Mouse (Mus musculus) kidney, postnatal 0 days (tissue): Measurements from ENCODE around the gene Srxn1. TPM values are rescaled to one million over a fixed set of nuclear protein-coding genes. Genes with fewer than 3 reads are reported as not detected.

Experiments used
- ATAC-seq: fragments of 200-750 bp; cut with Nextera tagmentation; replicated peaks from 2 replicates; pipeline ENCODE4 v1.8.0; 2017; ENCODE audit warnings: low read depth, moderate number of reproducible peaks, moderate TSS enrichment, moderate library complexity; ENCODE audit not compliant: low FRiP score
- DNase-seq: peaks from one replicate; pipeline ENCODE4 v3.0.0-alpha.2; 2016; ENCODE audit warnings: low spot score
- H3K27ac ChIP-seq: fragments of 300-500 bp; sonication (generic); 2 replicates; pipeline ENCODE4 v1.5.1; 2014; ENCODE audit warnings: mild to moderate bottlenecking
- H3K27me3 ChIP-seq: fragments of 300-500 bp; sonication (generic); 2 replicates; pipeline ENCODE4 v1.6.1; 2014; ENCODE audit warnings: low read length, mixed read lengths; ENCODE audit not compliant: insufficient read depth
- H3K36me3 ChIP-seq: fragments of 300-500 bp; sonication (generic); 2 replicates; pipeline ENCODE4 v1.6.1; 2014; ENCODE audit warnings: low read length, mixed read lengths; ENCODE audit not compliant: insufficient read depth
- H3K4me1 ChIP-seq: fragments of 300-500 bp; sonication (generic); replicated peaks from 2 replicates; pipeline ENCODE4 v1.6.1; 2014; ENCODE audit warnings: antibody characterized with exemption, low read length, mixed read lengths; ENCODE audit not compliant: insufficient read depth
- H3K4me2 ChIP-seq: fragments of 300-500 bp; sonication (generic); 2 replicates; pipeline ENCODE4 v1.6.1; 2014; ENCODE audit warnings: mild to moderate bottlenecking, low read length, moderate library complexity, mixed read lengths
- H3K4me3 ChIP-seq: fragments of 300-500 bp; sonication (generic); replicated peaks from 2 replicates; pipeline ENCODE4 v1.5.1; 2014; ENCODE audit warnings: low read depth, low read length
- H3K9ac ChIP-seq: fragments of 300-500 bp; sonication (generic); 2 replicates; pipeline ENCODE4 v1.6.1; 2014; ENCODE audit warnings: low read depth, low read length
- H3K9me3 ChIP-seq: fragments of 300-500 bp; sonication (generic); replicated peaks from 2 replicates; pipeline ENCODE4 v1.6.1; 2016; ENCODE audit warnings: low read length, inconsistent platforms, mixed read lengths
- CTCF ChIP-seq: IDR thresholded peaks from 2 replicates; pipeline ENCODE4 v1.5.1; 2016; ENCODE audit warnings: antibody characterized with exemption, low read depth, mild to moderate bottlenecking, moderate library complexity
- WGBS: fragments of 180-500 bp; shearing (Covaris S2); extraction: QIAGEN DNeasy Blood & Tissue Kit; methylation state at CpG from one replicate; pipeline ENCODE4 v1.1.7; 2014; 5-methylcytosine and 5-hydroxymethylcytosine counted together
- polyA plus RNA-seq: library from polyadenylated mRNA; unstranded; fragments of >200 nt; fragmentation: Nextera tagmentation; extraction: Ambion mirVana; gene quantifications from 2 replicates; pipeline ENCODE4 v1.2.1, GENCODE M21; 2015

Gene Srxn1
- polyA plus RNA-seq, 1 experiment from 2014 or later, result 20.3 TPM

DNA sequence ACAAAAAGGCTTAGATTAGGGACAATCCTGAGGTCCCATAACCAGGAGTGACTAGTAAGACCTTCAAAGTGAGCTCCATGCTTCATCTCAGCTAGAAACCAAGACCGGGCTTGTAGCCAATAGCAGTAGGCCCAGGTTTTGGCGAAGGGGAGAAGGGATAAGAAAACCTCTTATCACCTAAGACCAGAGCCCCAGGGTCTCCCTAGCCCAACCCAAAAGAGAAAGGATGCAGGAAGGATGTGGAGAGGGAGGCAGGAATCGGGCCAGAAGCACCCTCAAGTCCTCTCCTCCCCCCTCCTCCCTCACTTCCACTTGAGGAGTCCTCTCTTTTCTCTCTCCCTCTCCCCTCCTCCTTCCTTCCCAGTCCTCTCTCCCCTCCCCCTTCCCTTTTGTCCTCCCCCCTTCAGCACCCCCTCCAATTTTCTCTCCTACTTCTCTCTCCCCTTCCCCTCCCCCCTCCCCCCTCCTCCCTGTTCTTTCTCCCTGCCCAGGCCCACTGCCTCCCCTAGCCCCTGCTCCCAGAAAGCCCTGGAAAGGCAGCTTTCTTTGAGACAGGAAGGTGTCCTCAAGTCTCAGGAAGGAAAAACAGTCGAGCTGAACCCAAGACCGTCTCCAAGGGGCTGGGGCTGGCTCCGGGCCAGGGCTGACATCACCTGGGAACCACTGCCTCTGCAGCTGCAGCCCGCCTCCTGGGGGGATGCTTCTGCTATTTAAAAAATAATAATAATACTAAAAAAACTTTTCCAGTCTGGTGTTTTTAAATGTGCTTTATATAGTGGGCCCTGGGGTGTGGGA, 50.3 kb downstream of the Srxn1 start:
- no peaks in the 10 kb centered on the region for H3K4me1 ChIP-seq
- no peaks in the 10 kb centered on the region for H3K27me3 ChIP-seq
- no peak overlapping the region for H3K9ac ChIP-seq
- DNase-seq (peak; percentile 45), ATAC-seq (no peak; the same call in 1 of the 2 replicates)
- no peaks in the 10 kb centered on the region for H3K36me3 ChIP-seq
- H3K9me3 ChIP-seq, result no peaks in the 10 kb centered on the region
- WGBS, result 41% methylated on average over 7 of the region's 7 CpGs
- H3K27ac ChIP-seq, result no peak overlapping the region
- no peak overlapping the region for H3K4me3 ChIP-seq
- H3K4me2 ChIP-seq, result no peak overlapping the region; the same call in 1 of the 2 replicates
- no peak for TF ChIP-seq CTCF

DNA sequence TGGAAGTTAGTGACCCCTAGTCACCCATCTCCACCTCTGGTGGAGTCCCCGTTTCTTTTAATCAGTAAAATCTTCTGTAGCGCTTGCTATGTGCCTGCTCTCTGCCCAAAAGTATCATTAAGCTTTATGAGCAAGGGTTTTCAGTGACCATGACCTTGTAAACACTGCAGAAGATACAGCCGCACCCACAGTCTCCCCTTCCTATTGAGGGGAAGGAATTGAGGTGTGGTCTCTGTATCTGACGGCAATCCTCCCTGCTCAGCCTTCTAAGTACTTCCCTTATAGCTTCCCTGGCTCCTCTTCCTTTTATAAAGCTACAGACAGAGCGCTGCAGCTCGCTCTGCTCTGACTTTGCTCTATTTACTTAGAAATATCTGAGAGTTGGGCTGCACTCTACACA, 51.2 kb downstream of the Srxn1 start:
- WGBS, result 53% methylated on average over 6 of the region's 6 CpGs
- no peak overlapping the region for H3K27ac ChIP-seq
- H3K36me3 ChIP-seq, result no peaks in the 10 kb centered on the region
- no peaks in the 10 kb centered on the region for H3K9me3 ChIP-seq
- TF ChIP-seq CTCF, result no peak
- H3K27me3 ChIP-seq, result no peaks in the 10 kb centered on the region
- no peak overlapping the region for H3K4me3 ChIP-seq
- ATAC-seq (no peak), DNase-seq (no peak)
- no peaks in the 10 kb centered on the region for H3K4me1 ChIP-seq
- H3K4me2 ChIP-seq, result no peak overlapping the region
- no peak overlapping the region for H3K9ac ChIP-seq

GRCm38 (mm10) chr2:152159487-152159886, 54.2 kb downstream of the Srxn1 start:
- Histone ChIP-seq H3K27ac (no peak overlapping the region), H3K36me3 (no peaks in the 10 kb centered on the region), H3K4me3 (no peak overlapping the region), H3K9ac (no peak overlapping the region), H3K4me2 (no peak overlapping the region), H3K27me3 (no peaks in the 10 kb centered on the region), H3K9me3 (no peaks in the 10 kb centered on the region), H3K4me1 (no peaks in the 10 kb centered on the region)
- WGBS, result 97% methylated on average over 1 of the region's 1 CpGs
- ATAC-seq (no peak), DNase-seq (no peak)
- TF ChIP-seq CTCF, result no peak

Other genes starting within 250 kb of the Srxn1 start
- gene Angpt4, start 194.3 kb upstream of the Srxn1 start, polyA plus RNA-seq, result 2.2 and 2.7 TPM in 2 replicates
- gene Fam110a, start 125.3 kb upstream of the Srxn1 start, polyA plus RNA-seq, result 29.0 and 31.1 TPM in 2 replicates
- 24.5 and 27.1 TPM in 2 replicates for gene Slc52a3, start 109.0 kb upstream of the Srxn1 start, polyA plus RNA-seq
- gene Scrt2, start 24.0 kb upstream of the Srxn1 start, polyA plus RNA-seq, result not detected in 2 replicates
- gene Tcf15, start 38.0 kb downstream of the Srxn1 start, polyA plus RNA-seq, result 12.2 and 15.5 TPM in 2 replicates
- gene Csnk2a1, start 121.3 kb downstream of the Srxn1 start, polyA plus RNA-seq, result 77.9 and 83.1 TPM in 2 replicates
- gene Tbc1d20, start 188.3 kb downstream of the Srxn1 start, polyA plus RNA-seq, result 30.4 and 31.7 TPM in 2 replicates
- 67.6 and 68.4 TPM in 2 replicates for gene Rbck1, start 227.1 kb downstream of the Srxn1 start, polyA plus RNA-seq
- 0.79 and 1.1 TPM in 2 replicates for gene Trib3, start 238.5 kb downstream of the Srxn1 start, polyA plus RNA-seq